Mouse (Mus musculus) G1E (cell line): ENCODE data around the gene Zcwpw1.

Source experiments
- CTCF ChIP-seq: IDR thresholded peaks from 2 replicates; pipeline ENCODE4 v1.5.1; 2012; ENCODE audit warnings: low read depth, low read length, inconsistent platforms, mixed read lengths
- GATA1 ChIP-seq: IDR thresholded peaks from 2 replicates; pipeline ENCODE4 v1.6.1; 2012; ENCODE audit warnings: borderline replicate concordance, low read length, inconsistent platforms, mixed read lengths
- POLR2AphosphoS5 ChIP-seq: IDR thresholded peaks from 2 replicates; pipeline ENCODE4 v1.6.1; 2012; ENCODE audit warnings: low read depth, low read length, inconsistent platforms; ENCODE audit not compliant: insufficient replicate concordance

GRCm38 (mm10) chr5:137831506-137831905 is 43.9 kb downstream of the Zcwpw1 start:
- TF ChIP-seq CTCF (no peak), GATA1 (no peak), POLR2AphosphoS5 (no peak)
